Mouse (Mus musculus) liver, adult 2 months (tissue): ENCODE results near the gene Fam178b. TPM values are rescaled to one million over a fixed set of nuclear protein-coding genes. Genes with fewer than 3 reads are reported as not detected.

Source experiments
- DNase-seq: peaks from one replicate; pipeline ENCODE4 v3.0.0-alpha.2; 2011; ENCODE audit warnings: low read depth, low spot score; ENCODE audit errors: extremely low read depth
- H3K27ac ChIP-seq: fragments of 200-500 bp; replicated peaks from 2 replicates; pipeline ENCODE4 v1.5.1; 2012; ENCODE audit warnings: low read depth, mild to moderate bottlenecking, control low read depth, inconsistent platforms, low read length; ENCODE audit not compliant: insufficient read depth
- H3K27me3 ChIP-seq: fragments of 200-500 bp; 2 replicates; pipeline ENCODE4 v1.6.1; 2012; ENCODE audit warnings: mild to moderate bottlenecking, moderate library complexity, low read length, inconsistent platforms; ENCODE audit not compliant: control insufficient read depth, insufficient read depth
- H3K36me3 ChIP-seq: fragments of 200-500 bp; 2 replicates; pipeline ENCODE4 v1.6.1; 2012; ENCODE audit warnings: low read length, inconsistent platforms; ENCODE audit not compliant: control insufficient read depth, insufficient read depth
- H3K4me1 ChIP-seq: fragments of 200-500 bp; 2 replicates; pipeline ENCODE4 v1.6.1; 2011; ENCODE audit warnings: low read length; ENCODE audit not compliant: control insufficient read depth, insufficient read depth
- H3K4me3 ChIP-seq: fragments of 200-500 bp; 2 replicates; pipeline ENCODE4 v1.5.1; 2011; ENCODE audit warnings: low read depth, mild to moderate bottlenecking, control low read depth, low read length, moderate library complexity; ENCODE audit not compliant: insufficient read depth
- H3K79me2 ChIP-seq: fragments of 200-500 bp; 2 replicates; pipeline ENCODE4 v1.6.1; 2012; ENCODE audit warnings: inconsistent platforms, mild to moderate bottlenecking, low read length, moderate library complexity; ENCODE audit not compliant: control insufficient read depth, insufficient read depth
- H3K9ac ChIP-seq: fragments of 200-500 bp; 2 replicates; pipeline ENCODE4 v1.6.1; 2012; ENCODE audit warnings: low read depth, mild to moderate bottlenecking, control low read depth, inconsistent platforms, low read length
- CTCF ChIP-seq: fragments of 200-500 bp; IDR thresholded peaks from 2 replicates; pipeline ENCODE4 v1.5.1; 2011; ENCODE audit warnings: low read depth, low read length, control low read depth
- POLR2A ChIP-seq: fragments of 200-500 bp; IDR thresholded peaks from 2 replicates; pipeline ENCODE4 v1.6.1; 2011; ENCODE audit warnings: low read length, control low read depth; ENCODE audit not compliant: insufficient read depth; ENCODE audit errors: extremely low read depth
- WGBS: fragments of 180-500 bp; shearing (Covaris S2); methylation state at CpG from one replicate; pipeline ENCODE4 v1.1.7; 2018; 5-methylcytosine and 5-hydroxymethylcytosine counted together
- polyA plus RNA-seq: library from polyadenylated mRNA; depleted of rRNA; stranded (reverse); fragments of >200 nt; gene quantifications from 2 replicates; pipeline ENCODE4 v1.2.3, GENCODE M21; 2012
- total RNA-seq: library from RNA; depleted of rRNA; stranded (reverse); fragments of >200 nt; gene quantifications from 2 replicates; pipeline ENCODE4 v1.2.3, GENCODE M21; 2014

Fam178b gene
- total and polyA plus RNA-seq, 2 experiments: 0.11 to 0.18 TPM

DNA sequence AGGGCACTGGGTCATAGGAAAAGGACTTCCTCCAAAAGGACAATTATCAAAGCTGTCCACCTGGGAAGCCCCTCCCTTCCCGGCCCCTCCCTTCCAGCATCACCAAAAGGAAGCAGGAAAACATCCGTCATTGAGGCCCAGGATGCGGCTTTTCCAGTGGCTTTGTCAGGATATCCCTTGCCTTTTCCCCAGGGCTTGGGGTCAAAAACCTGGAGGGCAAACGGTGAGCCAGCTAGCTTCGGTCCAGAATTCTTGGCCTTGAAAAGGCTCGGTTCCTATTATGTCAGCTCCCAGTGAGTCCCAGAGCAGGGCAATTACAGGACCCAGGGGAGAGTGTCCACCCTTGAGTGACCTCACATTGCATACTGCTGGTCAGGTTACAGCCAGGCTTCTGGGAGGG lies 122.1 kb downstream of the Fam178b start:
- no peak for TF ChIP-seq POLR2A
- no peak for TF ChIP-seq CTCF
- Histone ChIP-seq H3K79me2 (no peaks in the 10 kb centered on the region), H3K27ac (0 out of 2 replicates have a peak overlapping the region, but pooled peaks have one; percentile 16), H3K4me1 (peaks cover 3% of the 10 kb centered on the region; the same call in 1 of the 2 replicates), H3K36me3 (no peaks in the 10 kb centered on the region), H3K9ac (no peak overlapping the region), H3K4me3 (no peak overlapping the region), H3K27me3 (no peaks in the 10 kb centered on the region)
- no peak for DNase-seq
- WGBS: 57% methylated on average over 6 of the region's 6 CpGs

DNA sequence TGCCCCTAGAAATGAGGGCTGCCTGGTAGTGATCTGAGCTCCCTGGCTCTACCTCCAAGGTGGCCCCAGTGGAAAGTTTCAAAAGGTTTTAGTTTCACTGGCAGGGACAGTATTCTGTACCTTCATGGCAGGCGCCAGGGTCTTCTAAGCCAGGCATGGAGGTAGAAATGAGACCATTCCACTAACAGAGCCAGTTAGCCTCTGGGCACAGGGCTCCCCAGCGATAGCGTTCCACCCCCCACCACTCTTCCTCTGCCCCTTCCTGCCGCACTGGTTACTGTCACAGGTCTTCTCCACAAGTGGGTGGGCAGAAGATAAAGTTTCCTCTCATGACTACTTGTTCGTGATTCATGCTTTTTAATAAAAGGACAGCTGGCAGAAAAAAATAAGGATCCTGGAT lies 123.1 kb downstream of the Fam178b start:
- H3K9ac ChIP-seq: no peak overlapping the region
- peaks cover 7% of the 10 kb centered on the region; the same call in 1 of the 2 replicates for H3K4me1 ChIP-seq
- no peaks in the 10 kb centered on the region for H3K36me3 ChIP-seq
- WGBS: 83% methylated on average over 5 of the region's 5 CpGs
- TF ChIP-seq POLR2A (no peak), CTCF (no peak)
- no peaks in the 10 kb centered on the region for H3K79me2 ChIP-seq
- no peak overlapping the region for H3K27ac ChIP-seq
- H3K27me3 ChIP-seq: no peaks in the 10 kb centered on the region
- no peak overlapping the region for H3K4me3 ChIP-seq
- DNase-seq: no peak

DNA sequence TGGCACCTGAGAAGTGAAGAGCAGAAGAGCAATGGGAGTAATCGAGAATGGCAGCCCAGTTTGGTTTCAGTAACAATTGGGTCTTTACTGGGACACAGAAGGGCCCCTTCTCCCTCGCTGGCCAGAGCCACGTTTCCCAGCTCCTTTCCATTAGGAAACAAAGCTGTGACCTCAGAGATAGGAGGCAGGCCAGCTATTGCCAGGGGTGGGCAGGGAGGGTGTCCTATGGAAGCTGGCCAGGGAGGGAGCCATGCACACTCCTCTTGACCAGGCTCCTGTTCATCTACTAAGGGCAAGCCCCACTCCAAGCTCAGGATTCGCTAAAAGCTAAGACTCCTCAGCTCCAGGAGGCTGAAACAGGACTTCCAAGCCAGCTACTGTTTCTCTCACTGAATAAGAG lies 123.7 kb downstream of the Fam178b start:
- no peak overlapping the region for H3K27ac ChIP-seq
- H3K79me2 ChIP-seq: no peaks in the 10 kb centered on the region
- no peaks in the 10 kb centered on the region for H3K36me3 ChIP-seq
- DNase-seq: no peak
- no peak overlapping the region for H3K9ac ChIP-seq
- no peaks in the 10 kb centered on the region for H3K27me3 ChIP-seq
- H3K4me3 ChIP-seq: no peak overlapping the region
- H3K4me1 ChIP-seq: peaks cover 8% of the 10 kb centered on the region; the same call in 1 of the 2 replicates
- TF ChIP-seq POLR2A (no peak), CTCF (no peak)
- 46% methylated on average over 4 of the region's 4 CpGs for WGBS

DNA sequence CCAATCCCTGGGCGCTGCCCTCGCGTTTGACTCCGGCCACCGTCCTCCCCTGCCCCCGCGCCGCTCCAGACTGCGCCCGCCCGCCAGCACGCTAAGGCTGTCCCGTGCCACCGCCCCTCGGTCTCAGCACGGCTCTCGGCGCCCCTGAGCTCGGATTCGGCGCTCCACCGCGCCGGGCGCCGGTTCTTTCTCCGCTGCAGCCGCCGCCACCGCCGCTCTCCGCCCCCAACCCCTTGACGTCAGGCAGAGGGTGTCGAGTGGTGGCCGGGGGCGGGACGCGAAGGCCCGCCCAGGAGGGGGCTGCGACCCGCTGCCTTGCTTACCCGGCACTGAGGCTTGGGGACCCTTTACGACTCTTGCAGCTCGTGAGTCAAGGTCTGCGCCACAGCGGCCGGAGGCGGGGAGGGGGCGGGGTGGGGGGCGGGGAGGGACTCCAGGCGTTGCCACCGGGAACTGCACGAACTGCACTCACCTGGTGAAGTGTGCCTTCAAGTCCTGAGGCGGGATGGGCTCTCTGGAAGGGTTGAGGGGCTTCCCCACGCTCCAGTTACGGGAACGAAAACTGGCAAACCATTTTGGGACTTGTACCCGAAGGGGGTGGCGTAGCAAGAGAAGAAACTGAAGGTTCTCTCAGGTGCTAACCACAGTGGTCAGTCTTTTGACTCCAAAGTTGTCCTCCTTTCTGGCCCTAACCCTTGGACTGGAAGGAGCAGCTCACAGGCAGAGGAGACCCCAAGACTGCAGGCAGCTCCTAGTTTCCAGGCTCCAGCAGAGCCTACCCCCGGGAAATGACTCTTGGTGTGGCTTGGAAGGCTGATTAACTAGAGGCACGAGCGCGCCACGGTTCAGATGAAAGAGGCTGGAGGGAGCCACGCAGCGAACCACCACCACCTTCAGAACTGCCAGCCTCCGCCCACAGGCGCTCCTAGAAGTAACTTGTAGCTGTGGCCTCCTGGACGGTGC lies 124.7 kb downstream of the Fam178b start, which contains the start of gene Sema4c:
Sema4c (minus strand) TSS at position 319 of the 963 bp plus-strand sequence.
- no peak; the same call in 1 of the 2 replicates for TF ChIP-seq CTCF
- TF ChIP-seq POLR2A: peak; percentile 38; the same call in 1 of the 2 replicates
- Histone ChIP-seq H3K36me3 (no peaks in the 10 kb centered on the region), H3K4me3 (peak within 1 kb of the TSS; percentile 74), H3K27me3 (no peaks in the 10 kb centered on the region), H3K4me1 (peaks cover 5% of the 10 kb centered on the region; the same call in 1 of the 2 replicates), H3K9ac (peak within 1 kb of the TSS; percentile 99), H3K27ac (peak within 1 kb of the TSS; percentile 72), H3K79me2 (no peaks in the 10 kb centered on the region)
- no peak for DNase-seq
- 6% methylated on average over 69 of the region's 69 CpGs for WGBS

DNA sequence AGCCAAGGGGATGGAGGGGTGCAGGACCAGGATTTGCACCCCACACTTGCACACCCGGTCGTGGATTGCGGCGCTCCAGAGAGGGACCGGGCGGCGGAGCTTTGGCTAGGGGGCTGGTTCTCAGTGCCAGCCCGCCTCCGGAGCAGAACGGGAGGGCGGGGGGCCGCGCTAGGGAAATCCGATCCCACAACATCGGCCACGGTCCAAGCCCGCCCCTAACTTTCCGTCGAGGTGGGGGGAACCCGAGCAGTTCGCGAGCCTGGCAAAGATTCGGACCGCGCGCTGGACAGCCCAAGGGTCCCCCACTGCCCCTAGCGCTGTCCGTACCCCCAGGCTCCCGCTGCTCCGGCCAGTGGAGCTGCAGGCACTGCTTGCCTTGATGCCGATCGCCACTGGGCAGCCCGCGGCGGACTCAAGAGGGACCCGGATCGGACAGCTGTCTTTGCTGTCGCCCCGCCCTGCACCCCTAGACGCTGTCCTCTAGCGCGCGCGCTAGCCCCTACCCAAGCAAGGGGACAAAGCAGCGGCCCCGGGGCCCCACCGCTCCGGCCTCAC lies 125.4 kb downstream of the Fam178b start:
- peak overlapping the region; percentile 74 for H3K4me3 ChIP-seq
- no peaks in the 10 kb centered on the region for H3K27me3 ChIP-seq
- no peaks in the 10 kb centered on the region for H3K36me3 ChIP-seq
- peak overlapping the region; percentile 99 for H3K9ac ChIP-seq
- TF ChIP-seq CTCF: no peak
- 0 out of 2 replicates have a peak, but pooled peaks have one; percentile 18 for TF ChIP-seq POLR2A
- peak overlapping the region; percentile 72 for H3K27ac ChIP-seq
- H3K79me2 ChIP-seq: no peaks in the 10 kb centered on the region
- peaks cover 5% of the 10 kb centered on the region; the same call in 1 of the 2 replicates for H3K4me1 ChIP-seq
- no peak for DNase-seq
- WGBS: 1% methylated on average over 48 of the region's 48 CpGs
